Mouse (Mus musculus) MEL (cell line): ENCODE measurements around the gene Trim65. TPM values are rescaled to one million over a fixed set of nuclear protein-coding genes. Genes with fewer than 3 reads are reported as not detected.

Experiments used
- DNase-seq: peaks from one replicate; pipeline ENCODE4 v3.0.0; 2011; ENCODE audit warnings: low read depth, low spot score
- H3K27ac ChIP-seq: 2 replicates; pipeline ENCODE4 v1.5.1; 2012; ENCODE audit warnings: low read depth, mild to moderate bottlenecking, control low read depth, low read length, moderate library complexity; ENCODE audit not compliant: control insufficient read depth
- H3K27me3 ChIP-seq, 2 experiments: fragments of 150-350 bp in 1 of 2; sonication (generic) in 1 of 2; 2 replicates each; pipeline ENCODE4 v1.6.1; 2012; ENCODE audit warnings: low read length in 2 of 2, mild to moderate bottlenecking in 2 of 2, improper control_type of control experiment in 1 of 2, moderate library complexity in 1 of 2; ENCODE audit not compliant: insufficient read depth in 2 of 2, control insufficient read depth in 1 of 2
- H3K36me3 ChIP-seq, 2 experiments: 2 replicates each; pipeline ENCODE4 v1.6.1; 2012 to 2014; ENCODE audit warnings: low read length in 2 of 2, improper control_type of control experiment in 1 of 2, inconsistent platforms in 1 of 2, mild to moderate bottlenecking in 1 of 2; ENCODE audit not compliant: insufficient read depth in 2 of 2, control insufficient read depth in 1 of 2
- H3K4me1 ChIP-seq, 2 experiments: fragments of 150-350 bp in 1 of 2; sonication (generic) in 1 of 2; 2 replicates each; pipeline ENCODE4 v1.6.1; 2012; ENCODE audit warnings: low read length in 2 of 2, improper control_type of control experiment in 1 of 2, mild to moderate bottlenecking in 1 of 2; ENCODE audit not compliant: insufficient read depth in 2 of 2, control insufficient read depth in 1 of 2
- H3K4me3 ChIP-seq, 2 experiments: fragments of 150-350 bp in 1 of 2; sonication (generic) in 1 of 2; 2 replicates each; pipeline ENCODE4 v1.5.1; 2012; ENCODE audit warnings: low read depth in 2 of 2, low read length in 2 of 2, mild to moderate bottlenecking in 2 of 2, moderate library complexity in 2 of 2, control low read depth in 1 of 2, improper control_type of control experiment in 1 of 2; ENCODE audit not compliant: control insufficient read depth in 1 of 2, insufficient read depth in 1 of 2
- H3K79me2 ChIP-seq: 2 replicates; pipeline ENCODE4 v1.6.1; 2012; ENCODE audit warnings: mild to moderate bottlenecking, low read length, moderate library complexity; ENCODE audit not compliant: control insufficient read depth, poor library complexity, insufficient read depth
- H3K9ac ChIP-seq: 2 replicates; pipeline ENCODE4 v1.6.1; 2012; ENCODE audit warnings: low read depth, mild to moderate bottlenecking, control low read depth, low read length, moderate library complexity; ENCODE audit not compliant: control insufficient read depth, poor library complexity, severe bottlenecking
- H3K9me3 ChIP-seq: fragments of 150-350 bp; sonication (generic); replicated peaks from 2 replicates; pipeline ENCODE4 v1.6.1; 2012; ENCODE audit warnings: mild to moderate bottlenecking, low read length, improper control_type of control experiment, moderate library complexity; ENCODE audit not compliant: insufficient read depth
- BHLHE40 ChIP-seq: IDR thresholded peaks from 2 replicates; pipeline ENCODE4 v1.6.1; 2012; ENCODE audit warnings: low read depth, mild to moderate bottlenecking, inconsistent platforms, low read length, improper control_type of control experiment, borderline replicate concordance
- CHD1 ChIP-seq: IDR thresholded peaks from 2 replicates; pipeline ENCODE4 v1.6.1; 2012; ENCODE audit warnings: low read depth, mild to moderate bottlenecking, inconsistent platforms, low read length, improper control_type of control experiment
- CHD2 ChIP-seq: IDR thresholded peaks from 2 replicates; pipeline ENCODE4 v1.6.1; 2011; ENCODE audit warnings: low read length, improper control_type of control experiment
- E2F4 ChIP-seq: IDR thresholded peaks from 2 replicates; pipeline ENCODE4 v1.6.1; 2011; ENCODE audit warnings: low read depth, low read length, improper control_type of control experiment, borderline replicate concordance
- ELF1 ChIP-seq: IDR thresholded peaks from 2 replicates; pipeline ENCODE4 v1.6.1; 2014; ENCODE audit warnings: low read depth, mild to moderate bottlenecking, inconsistent platforms, low read length, improper control_type of control experiment, moderate library complexity
- EP300 ChIP-seq, 2 experiments: IDR thresholded peaks; 2 replicates each; pipeline ENCODE4 v1.6.1; 2011; ENCODE audit warnings: improper control_type of control experiment in 2 of 2, low read length in 2 of 2, low read depth in 1 of 2, mild to moderate bottlenecking in 1 of 2
- HCFC1 ChIP-seq: IDR thresholded peaks from 2 replicates; pipeline ENCODE4 v1.6.1; 2012; ENCODE audit warnings: low read depth, mild to moderate bottlenecking, inconsistent platforms, low read length, improper control_type of control experiment, moderate library complexity
- JUND ChIP-seq: IDR thresholded peaks from 2 replicates; pipeline ENCODE4 v1.6.1; 2011; ENCODE audit warnings: low read depth, mild to moderate bottlenecking, improper control_type of control experiment, low read length
- KAT2A ChIP-seq: conservative IDR thresholded peaks from 2 replicates; pipeline ENCODE4 v1.6.1; 2012; ENCODE audit warnings: low read depth, low read length, improper control_type of control experiment, inconsistent platforms
- MAFK ChIP-seq: IDR thresholded peaks from 2 replicates; pipeline ENCODE4 v1.6.1; 2011; ENCODE audit warnings: low read depth, mild to moderate bottlenecking, low read length, improper control_type of control experiment, borderline replicate concordance
- MAZ ChIP-seq: IDR thresholded peaks from 2 replicates; pipeline ENCODE4 v1.6.1; 2012; ENCODE audit warnings: low read depth, mild to moderate bottlenecking, inconsistent platforms, low read length, improper control_type of control experiment
- MEF2A ChIP-seq: IDR thresholded peaks from 2 replicates; pipeline ENCODE4 v1.6.1; 2014; ENCODE audit warnings: low read depth, mild to moderate bottlenecking, inconsistent platforms, low read length, improper control_type of control experiment; ENCODE audit not compliant: poor library complexity, insufficient replicate concordance, severe bottlenecking; ENCODE audit errors: extremely low read depth
- NELFE ChIP-seq: IDR thresholded peaks from 2 replicates; pipeline ENCODE4 v1.6.1; 2011; ENCODE audit warnings: low read depth, low read length, improper control_type of control experiment
- POLR2A ChIP-seq, 2 experiments: IDR thresholded peaks; 2 replicates each; pipeline ENCODE4 v1.6.1; 2011 to 2012; ENCODE audit warnings: low read length in 2 of 2, mild to moderate bottlenecking in 2 of 2, control low read depth in 1 of 2, improper control_type of control experiment in 1 of 2, low read depth in 1 of 2, moderate library complexity in 1 of 2; ENCODE audit not compliant: control insufficient read depth in 1 of 2, insufficient read depth in 1 of 2, poor library complexity in 1 of 2
- POLR2AphosphoS2 ChIP-seq: IDR thresholded peaks from 2 replicates; pipeline ENCODE4 v1.6.1; 2011; ENCODE audit warnings: low read length, improper control_type of control experiment
- RCOR1 ChIP-seq: IDR thresholded peaks from 2 replicates; pipeline ENCODE4 v1.6.1; 2012; ENCODE audit warnings: low read depth, mild to moderate bottlenecking, inconsistent platforms, low read length, improper control_type of control experiment
- SIN3A ChIP-seq: IDR thresholded peaks from 2 replicates; pipeline ENCODE4 v1.6.1; 2012; ENCODE audit warnings: low read length, improper control_type of control experiment, inconsistent platforms
- SMC3 ChIP-seq: IDR thresholded peaks from 2 replicates; pipeline ENCODE4 v1.6.1; 2011; ENCODE audit warnings: low read depth, low read length, improper control_type of control experiment
- TCF12 ChIP-seq: IDR thresholded peaks from 2 replicates; pipeline ENCODE4 v1.6.1; 2014; ENCODE audit warnings: low read depth, mild to moderate bottlenecking, inconsistent platforms, low read length, improper control_type of control experiment, moderate library complexity
- ZMIZ1 ChIP-seq: IDR thresholded peaks from 2 replicates; pipeline ENCODE4 v1.6.1; 2012; ENCODE audit warnings: low read depth, mild to moderate bottlenecking, inconsistent platforms, low read length, improper control_type of control experiment, moderate library complexity
- ZNF384 ChIP-seq: IDR thresholded peaks from 2 replicates; pipeline ENCODE4 v1.6.1; 2012; ENCODE audit warnings: low read depth, mild to moderate bottlenecking, inconsistent platforms, low read length, improper control_type of control experiment
- polyA plus RNA-seq, 2 experiments: library from polyadenylated mRNA; stranded (reverse) in 1 of 2; unstranded in 1 of 2; fragments of >175 nt in 1 of 2; fragments of >200 nt in 1 of 2; gene quantifications; 2 replicates each; pipeline versions ENCODE4 v1.2.1 to v1.2.4; 2012; ENCODE audit warnings: low replicate concordance in 2 of 2, low read depth in 1 of 2; ENCODE audit not compliant: insufficient read length in 2 of 2, insufficient read depth in 1 of 2, missing spikeins in 1 of 2
- total RNA-seq: library from RNA; depleted of rRNA; stranded (reverse); fragments of 300-350 nt; gene quantifications from 2 replicates; pipeline ENCODE4 v1.2.3, GENCODE M21; 2012

Trim65 gene
- total and polyA plus RNA-seq, 3 experiments: 8.8 to 10.7 TPM; not detected in 1

GRCm38 (mm10) chr11:116075539-116076265 lies 55.2 kb downstream of the Trim65 start (continued):
- TF ChIP-seq TCF12 (peak; percentile 87), SMC3 (no peak), BHLHE40 (peak; percentile 5; the same call in 1 of the 2 replicates), HCFC1 (peak; percentile 47), MAFK (no peak)

- H3K4me1 ChIP-seq: peaks cover 11 to 21% of the 10 kb centered on the region in 2 experiments
- H3K9me3 ChIP-seq: no peaks in the 10 kb centered on the region
- H3K36me3 ChIP-seq: peaks cover 0 to 24% of the 10 kb centered on the region in 2 experiments; a peak in 2 of 4 replicates
- peak overlapping the region; percentile 87 for H3K27ac ChIP-seq
- peak; percentile 84 for DNase-seq
- H3K4me3 ChIP-seq: no peak overlapping the region
- peak overlapping the region; percentile 54 for H3K9ac ChIP-seq
- H3K27me3 ChIP-seq: no peaks in the 10 kb centered on the region
- TF ChIP-seq KAT2A (no peak), E2F4 (no peak), MAZ (0 out of 2 replicates have a peak, but pooled peaks have one; percentile 59), RCOR1 (no peak), CHD2 (no peak), HCFC1 (0 out of 2 replicates have a peak, but pooled peaks have one; percentile 24), NELFE (peak; percentile 40), EP300 (IDR thresholded peaks at IDR 0.05; ENCODE audit: low read depth in 1 of 2, low read length in 2 of 2) (peak in 1 of 2 experiments; percentile 13; a peak in 1 of 4 replicates), ZMIZ1 (0 out of 2 replicates have a peak, but pooled peaks have one; percentile 40), POLR2AphosphoS2 (peak; percentile 74), ZNF384 (peak; percentile 69), MEF2A (no peak), JUND (no peak), SIN3A (0 out of 2 replicates have a peak, but pooled peaks have one; percentile 23), POLR2A (IDR thresholded peaks at IDR 0.05; ENCODE audit: control insufficient read depth in 1 of 2, insufficient read depth in 1 of 2, low read depth in 1 of 2, low read length in 2 of 2, poor library complexity in 1 of 2) (peak; percentile 41 to 64; a peak in 2 of 4 replicates), ELF1 (peak; percentile 27; the same call in 1 of the 2 replicates), CHD1 (0 out of 2 replicates have a peak, but pooled peaks have one; percentile 28)
- H3K79me2 ChIP-seq: peaks cover 21% of the 10 kb centered on the region
Observed at GRCm38 (mm10) chr11:116074436-116074991, 56.4 kb downstream of the Trim65 start.
